Mouse (Mus musculus): ENCODE measurements around the gene 2300009A05Rik. TPM values are rescaled to one million over a fixed set of nuclear protein-coding genes. Genes with fewer than 3 reads are reported as not detected.

2300009A05Rik gene
- polyA plus RNA-seq, 1 experiment: 205 TPM

- H3K4me3 ChIP-seq (ENCODE audit: control insufficient read depth, low read depth, low read length): no peak overlapping the region
- TF ChIP-seq POLR2A (IDR thresholded peaks at IDR 0.05; ENCODE audit: control insufficient read depth, low read depth, low read length): no peak
- TF ChIP-seq CTCF (IDR thresholded peaks at IDR 0.05; ENCODE audit: control insufficient read depth, insufficient read depth, insufficient replicate concordance, low read depth, low read length): no peak
- H3K27me3 ChIP-seq (ENCODE audit: control insufficient read depth, insufficient read depth, low read length): no peaks in the 10 kb centered on the region
- no peaks in the 10 kb centered on the region for H3K4me1 ChIP-seq (ENCODE audit: control insufficient read depth, insufficient read depth, low read length)
- no peaks in the 10 kb centered on the region for H3K36me3 ChIP-seq (ENCODE audit: control insufficient read depth, insufficient read depth, low read length)
- no peak overlapping the region for H3K27ac ChIP-seq (ENCODE audit: control insufficient read depth, insufficient read depth, low read depth, low read length)
These were observed 49.8 kb downstream of the 2300009A05Rik start for GRCm38 (mm10) chr9:63349241-63349640.

GRCm38 (mm10) chr9:63348146-63348545 is 50.9 kb downstream of the 2300009A05Rik start:
- no peaks in the 10 kb centered on the region for H3K27me3 ChIP-seq (ENCODE audit: control insufficient read depth, insufficient read depth, low read length)
- no peak overlapping the region for H3K4me3 ChIP-seq (ENCODE audit: control insufficient read depth, low read depth, low read length)
- H3K36me3 ChIP-seq (ENCODE audit: control insufficient read depth, insufficient read depth, low read length): no peaks in the 10 kb centered on the region
- TF ChIP-seq POLR2A (IDR thresholded peaks at IDR 0.05; ENCODE audit: control insufficient read depth, low read depth, low read length): no peak
- TF ChIP-seq CTCF (IDR thresholded peaks at IDR 0.05; ENCODE audit: control insufficient read depth, insufficient read depth, insufficient replicate concordance, low read depth, low read length): no peak
- H3K4me1 ChIP-seq (ENCODE audit: control insufficient read depth, insufficient read depth, low read length): no peaks in the 10 kb centered on the region
- H3K27ac ChIP-seq (ENCODE audit: control insufficient read depth, insufficient read depth, low read depth, low read length): no peak overlapping the region

- no peak for TF ChIP-seq POLR2A (IDR thresholded peaks at IDR 0.05; ENCODE audit: control insufficient read depth, low read depth, low read length)
- TF ChIP-seq CTCF (IDR thresholded peaks at IDR 0.05; ENCODE audit: control insufficient read depth, insufficient read depth, insufficient replicate concordance, low read depth, low read length): no peak
- H3K27ac ChIP-seq (ENCODE audit: control insufficient read depth, insufficient read depth, low read depth, low read length): no peak overlapping the region
- H3K36me3 ChIP-seq (ENCODE audit: control insufficient read depth, insufficient read depth, low read length): no peaks in the 10 kb centered on the region
- no peaks in the 10 kb centered on the region for H3K27me3 ChIP-seq (ENCODE audit: control insufficient read depth, insufficient read depth, low read length)
- H3K4me3 ChIP-seq (ENCODE audit: control insufficient read depth, low read depth, low read length): no peak overlapping the region
- no peaks in the 10 kb centered on the region for H3K4me1 ChIP-seq (ENCODE audit: control insufficient read depth, insufficient read depth, low read length)
These were observed 53.0 kb downstream of the 2300009A05Rik start for GRCm38 (mm10) chr9:63346029-63346428.

Other genes with a start within 250 kb of the 2300009A05Rik start
- 47.8 and 53.3 TPM in 2 replicates for gene Map2k5, start 21.3 kb downstream of the 2300009A05Rik start, polyA plus RNA-seq (2012; rRNA removed)
- gene Iqch, start 203.2 kb upstream of the 2300009A05Rik start, polyA plus RNA-seq (2012; rRNA removed): 64.0 and 65.4 TPM in 2 replicates
- 9.1 and 12.2 TPM in 2 replicates for gene Aagab, start 203.4 kb upstream of the 2300009A05Rik start, polyA plus RNA-seq (2012; rRNA removed)